Mouse (Mus musculus) spleen, postnatal 4 days (tissue): Measurements from ENCODE around the gene Plppr5.

Experiments used
- DNase-seq, 2 experiments: peaks; one replicate each; pipeline ENCODE4 v3.0.0; 2022; ENCODE audit warnings: low spot score in 2 of 2

The Plppr5 gene

DNA sequence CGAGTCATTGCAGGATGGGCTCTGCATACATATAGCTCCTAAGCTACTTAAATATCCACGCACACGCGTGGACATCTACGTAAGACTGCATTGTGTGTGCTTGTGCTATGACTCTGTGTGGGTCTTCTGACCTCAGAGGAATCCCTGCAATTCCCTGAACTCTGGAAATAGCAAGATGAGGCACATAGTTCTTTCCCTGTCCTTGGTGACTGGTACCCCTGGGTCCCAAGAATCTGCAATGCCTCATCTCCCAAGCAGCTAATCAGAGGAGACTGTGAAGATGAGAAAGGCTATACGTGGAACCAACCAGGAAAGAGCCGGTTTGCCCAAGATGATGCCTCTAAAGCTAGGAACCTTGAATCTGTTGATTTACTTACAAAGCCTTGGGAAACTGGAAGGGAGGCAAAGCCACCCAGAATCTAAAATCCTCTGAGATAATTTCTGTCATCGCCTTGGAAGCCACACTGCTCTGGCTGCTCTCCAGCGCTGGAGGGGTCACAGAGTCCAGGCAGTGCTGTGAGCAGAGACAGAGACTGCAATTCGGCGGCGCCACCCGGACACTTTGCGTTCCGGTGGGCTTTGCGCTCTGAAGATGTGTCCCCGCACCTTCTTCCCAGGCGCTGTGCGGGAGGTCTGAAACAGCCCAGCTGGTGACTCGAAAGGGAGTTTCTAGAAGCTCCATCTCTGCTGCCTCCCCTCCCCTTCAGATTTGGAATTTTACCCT lies at the start of gene Plppr5:
TSS of gene Plppr5 (plus strand) at position 308 of the 724 bp plus-strand sequence.
- DNase-seq, result peak in 1 of 2 experiments; percentile 57

GRCm38 (mm10) chr3:117549899-117550298 lies 24.7 kb upstream of the Plppr5 start:
- DNase-seq, result no peak

DNA sequence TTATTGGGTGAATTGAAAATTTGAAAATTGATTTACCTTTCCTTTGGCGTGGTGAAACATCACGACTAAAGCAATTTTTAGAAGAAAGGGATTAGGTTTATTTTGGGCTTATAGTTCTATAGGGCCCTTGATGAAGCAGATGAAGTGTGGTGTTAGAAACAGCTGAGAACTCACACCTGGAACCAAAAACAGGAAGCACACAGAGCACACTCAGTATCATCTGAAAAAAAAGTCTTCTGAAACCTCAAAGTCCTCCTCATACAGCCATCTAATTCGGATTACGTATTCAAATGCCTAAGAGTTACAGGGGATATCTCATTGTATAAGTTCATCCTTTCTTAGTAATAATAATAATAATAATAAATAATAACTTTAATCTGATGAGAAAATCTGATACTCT lies 24.1 kb upstream of the Plppr5 start:
- no peak for DNase-seq

DNA sequence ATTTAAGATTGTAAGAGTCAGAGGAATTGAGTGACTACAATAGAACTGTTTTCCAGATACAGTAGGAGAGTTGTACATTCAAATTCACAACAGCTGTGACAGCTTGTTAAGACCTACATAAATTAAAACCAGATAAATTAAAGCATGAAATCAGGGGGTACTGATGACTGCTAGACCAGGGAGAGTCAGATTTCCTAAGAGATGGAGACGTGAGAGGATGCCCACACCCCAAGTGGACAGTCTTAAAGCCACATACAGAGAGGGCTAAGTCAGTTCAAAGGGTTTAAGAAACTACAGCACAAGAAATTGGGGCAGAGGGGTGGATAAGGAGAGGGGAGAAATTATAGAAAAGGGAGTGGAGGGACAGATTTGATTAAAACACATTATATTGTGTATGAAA lies 17.7 kb upstream of the Plppr5 start:
- no peak for DNase-seq

GRCm38 (mm10) chr3:117575253-117575927 lies 754 bp downstream of the Plppr5 start:
- peak in 1 of 2 experiments; percentile 59 for DNase-seq

DNA sequence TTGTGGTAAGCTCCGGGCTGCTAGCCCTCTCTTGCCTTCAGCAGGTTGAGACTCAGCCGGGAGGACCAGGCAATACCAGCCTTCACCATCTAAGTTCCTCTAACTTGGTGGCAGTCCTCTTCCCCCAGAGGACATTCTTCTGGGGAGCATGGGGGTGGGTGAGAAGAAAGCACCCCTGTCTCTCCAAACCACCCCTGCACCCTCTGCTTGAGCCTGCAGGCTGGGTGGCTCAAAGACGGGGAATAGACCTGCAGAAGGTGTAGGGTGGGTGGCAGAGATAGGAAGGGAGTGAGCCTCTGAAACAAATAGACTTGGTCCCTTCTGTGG lies 1.3 kb downstream of the Plppr5 start:
- DNase-seq, result no peak

DNA sequence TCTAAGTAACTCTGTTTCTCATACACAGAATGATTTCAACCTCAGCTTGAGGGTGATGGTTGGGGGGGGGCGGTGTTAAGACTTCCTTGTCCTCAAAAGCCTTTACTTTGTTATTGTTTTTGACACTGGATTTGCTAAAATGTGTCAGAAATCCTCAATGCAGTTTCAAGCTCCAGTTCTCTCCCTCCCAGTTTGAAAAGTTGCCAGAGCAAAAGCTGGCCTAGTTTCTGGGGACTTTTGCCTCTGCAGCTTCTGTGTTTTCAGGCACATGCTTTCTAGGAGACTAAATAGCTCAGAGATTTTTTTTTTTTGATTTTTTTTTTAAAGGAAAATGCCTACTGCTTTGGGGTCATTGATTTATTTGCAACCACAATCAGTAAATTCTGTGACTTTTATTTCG lies 2.7 kb downstream of the Plppr5 start:
- no peak for DNase-seq

DNA sequence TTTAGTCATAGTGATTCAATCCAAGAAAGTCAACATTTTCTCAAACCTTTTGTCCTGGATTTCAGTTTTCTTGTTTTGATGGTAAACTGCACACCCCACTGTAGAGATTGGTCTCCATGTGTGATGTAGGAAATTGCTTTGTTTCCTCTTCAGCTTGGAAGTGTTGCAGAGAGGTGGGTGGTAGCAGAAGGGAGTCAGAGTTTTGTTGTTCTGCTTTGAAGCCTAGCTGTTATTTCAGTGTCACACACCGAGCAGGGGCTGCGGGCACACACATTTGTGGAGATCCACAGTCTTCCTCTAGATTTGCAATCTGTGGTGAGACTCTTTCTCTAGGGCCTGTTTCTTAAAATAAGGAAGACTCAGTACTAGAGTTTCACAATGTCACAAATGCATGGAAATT lies 8.0 kb downstream of the Plppr5 start:
- no peak for DNase-seq

DNA sequence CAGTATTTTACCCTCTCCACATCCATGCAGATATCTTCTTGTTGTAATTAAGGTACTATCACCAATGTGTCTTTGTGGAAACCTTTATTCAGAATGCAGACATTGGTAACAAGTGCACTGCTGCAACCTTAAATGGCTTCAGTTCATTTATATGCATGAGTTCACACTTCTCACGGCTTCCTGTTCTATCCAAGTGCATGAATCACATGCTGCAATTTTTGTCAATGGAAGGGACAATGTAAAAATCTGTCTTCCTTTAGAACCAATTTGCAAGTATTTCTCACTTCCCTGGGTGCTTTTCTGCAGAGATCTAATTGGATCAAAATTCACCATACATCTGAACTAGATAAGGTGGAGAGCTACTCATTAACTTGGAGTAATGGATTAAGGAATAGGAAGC lies 27.8 kb downstream of the Plppr5 start:
- DNase-seq, result no peak

DNA sequence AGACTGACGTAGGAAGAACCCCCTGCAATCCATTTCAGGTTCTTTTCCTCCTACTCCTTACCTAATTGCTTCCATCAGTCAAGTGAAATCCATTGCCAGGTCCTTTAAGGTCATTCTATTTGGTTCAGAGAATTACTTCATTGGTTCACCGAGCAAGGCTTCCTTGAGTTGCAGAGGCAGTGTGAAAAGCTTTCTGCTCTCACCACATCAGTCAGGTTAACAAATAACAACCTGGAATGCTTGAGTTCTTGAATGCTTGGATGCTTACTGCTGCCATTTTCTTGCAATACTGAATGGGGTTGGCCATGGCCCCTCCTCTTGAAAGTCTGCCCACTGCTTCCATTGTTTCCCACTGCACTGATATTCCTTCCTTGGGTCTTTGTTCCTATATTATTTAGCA lies 28.8 kb downstream of the Plppr5 start:
- no peak for DNase-seq

GRCm38 (mm10) chr3:117606383-117606782 lies 31.7 kb downstream of the Plppr5 start:
- no peak for DNase-seq

GRCm38 (mm10) chr3:117611453-117611852 lies 36.8 kb downstream of the Plppr5 start:
- DNase-seq, result no peak

GRCm38 (mm10) chr3:117614856-117615255 lies 40.2 kb downstream of the Plppr5 start:
- DNase-seq, result no peak

- DNase-seq, result no peak
These were observed 50.8 kb downstream of the Plppr5 start for GRCm38 (mm10) chr3:117625257-117626001.

DNA sequence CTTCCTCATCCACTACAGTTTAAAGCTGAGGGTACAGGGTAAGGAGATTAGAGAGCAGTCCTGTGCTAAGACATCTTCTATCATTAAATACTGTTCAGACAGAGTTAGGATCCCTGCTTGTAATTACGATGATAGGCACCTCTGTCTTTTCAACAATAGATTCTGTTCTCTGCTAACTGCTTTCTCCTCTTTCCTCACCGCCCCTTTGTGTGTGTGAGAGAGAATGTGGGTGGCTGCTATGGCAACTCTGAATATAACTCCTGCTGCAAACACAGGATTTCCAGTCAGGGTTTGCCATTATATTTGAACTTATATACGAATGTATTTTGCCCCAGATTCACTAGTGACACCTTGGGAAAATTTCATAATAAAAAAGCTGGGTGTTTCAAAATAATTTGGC lies 54.2 kb downstream of the Plppr5 start:
- no peak for DNase-seq

DNA sequence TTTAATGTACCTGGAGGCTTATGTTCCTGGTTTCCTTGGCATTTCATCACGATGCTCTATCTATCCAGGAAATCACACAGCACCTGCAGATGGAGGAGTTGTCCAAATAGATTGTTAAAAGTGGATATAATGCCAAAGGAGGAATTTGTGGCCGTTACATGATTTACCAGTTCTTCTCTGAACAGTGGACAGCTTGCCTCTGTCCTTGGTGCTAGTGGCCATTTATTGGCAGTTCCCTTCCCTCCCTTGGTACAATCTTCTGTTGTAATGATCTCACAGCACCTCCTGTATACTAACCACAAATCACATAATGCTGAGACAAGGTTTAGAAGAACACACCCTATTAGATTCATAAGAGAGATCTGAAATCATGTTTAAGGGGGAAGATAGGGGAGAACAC lies 55.7 kb downstream of the Plppr5 start:
- DNase-seq, result no peak

GRCm38 (mm10) chr3:117648612-117649011 lies 74.0 kb downstream of the Plppr5 start:
- no peak for DNase-seq

GRCm38 (mm10) chr3:117664316-117664715 lies 89.7 kb downstream of the Plppr5 start:
- no peak for DNase-seq

GRCm38 (mm10) chr3:117679189-117679588 lies 104.6 kb downstream of the Plppr5 start:
- no peak for DNase-seq

DNA sequence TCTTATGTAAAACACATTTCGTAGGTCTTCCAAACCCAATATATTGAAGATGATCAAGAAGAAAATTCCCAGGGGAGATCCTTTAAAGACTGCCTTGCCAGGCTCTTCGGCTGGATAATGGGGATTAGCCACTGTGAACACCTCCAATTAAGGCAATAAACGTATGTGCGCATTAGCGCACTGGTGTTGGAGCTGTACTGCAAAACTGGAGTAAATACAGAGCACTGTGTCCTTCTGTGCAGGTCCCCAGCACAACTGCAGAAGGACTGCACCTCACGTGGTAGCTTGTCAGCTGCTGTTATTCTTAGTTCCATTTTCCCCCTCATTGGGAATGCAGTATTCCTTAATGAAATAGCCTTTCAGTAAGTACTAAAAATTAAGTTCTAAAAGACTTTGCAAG lies 110.0 kb downstream of the Plppr5 start:
- DNase-seq, result no peak

DNA sequence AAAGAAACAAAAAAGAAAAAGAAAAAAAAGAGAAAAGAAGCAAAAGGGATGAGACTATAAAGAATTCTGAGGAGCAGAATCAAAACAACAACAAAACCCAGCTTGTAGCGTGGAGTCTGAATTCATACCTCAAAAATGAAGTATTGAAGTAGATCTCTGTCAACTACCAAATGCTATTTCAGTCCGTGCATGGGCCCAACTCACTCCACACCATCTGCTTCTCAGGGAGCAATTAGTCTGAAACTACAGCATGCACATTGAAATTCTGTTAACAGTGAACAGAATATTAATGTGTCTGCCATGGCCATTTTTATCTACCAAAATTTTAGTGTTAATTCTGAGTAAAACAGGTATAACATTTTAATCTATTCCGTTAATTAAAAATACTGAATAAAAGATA lies 111.4 kb downstream of the Plppr5 start:
- DNase-seq, result no peak

DNA sequence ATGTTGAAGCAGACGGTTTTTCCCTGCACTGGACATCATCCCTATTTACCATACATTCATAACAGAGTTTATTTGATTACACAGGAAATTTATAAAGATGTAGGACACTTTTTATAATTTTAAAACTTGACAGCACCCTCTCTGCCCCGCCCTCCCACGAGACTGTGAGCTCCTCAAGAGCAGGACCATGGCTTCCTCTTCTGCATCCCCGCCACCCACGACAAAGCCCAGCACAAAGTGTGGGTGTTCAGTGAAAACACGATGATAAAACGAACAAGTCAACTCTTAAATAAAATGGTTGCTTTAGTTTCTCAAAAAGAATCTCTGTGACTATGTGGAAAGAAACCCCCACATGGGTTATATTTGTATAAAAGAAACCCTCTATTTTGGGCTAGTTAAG lies 112.0 kb downstream of the Plppr5 start:
- no peak for DNase-seq

DNA sequence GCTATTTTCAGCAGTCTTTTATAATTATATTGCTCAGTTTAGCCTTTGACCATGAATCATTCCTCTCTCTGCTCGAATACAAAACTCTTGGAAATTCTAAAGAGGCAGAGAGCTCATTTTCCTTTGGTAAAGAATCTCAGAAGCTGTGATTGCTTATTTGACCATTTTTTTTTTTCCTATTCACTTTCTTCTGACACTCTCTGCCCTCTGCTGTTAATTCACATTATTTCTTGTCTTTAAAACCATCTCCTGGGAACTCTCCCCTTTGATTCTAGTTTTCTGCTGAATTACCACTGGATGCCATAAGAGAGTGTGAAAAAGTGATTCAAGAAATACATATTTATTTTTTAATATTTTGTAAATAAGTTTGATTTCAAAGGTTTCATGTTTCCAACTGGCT lies 120.1 kb downstream of the Plppr5 start:
- DNase-seq, result no peak
